Mouse (Mus musculus): ENCODE measurements at regions not wholly inside any gene's neighbourhood (a gene's known extent, or its start where the extent isn't known, plus 50 kb on each side); places are given as distances from the start of the nearest gene placed in this dataset.

GRCm38 (mm10) chr10:44647021-44647420, 118.7 kb upstream of the Prdm1 start:
- DNase-seq (ENCODE audit: low read depth, low spot score) = peak; percentile 6

- DNase-seq (ENCODE audit: low read depth, low spot score) = no peak
Measured at GRCm38 (mm10) chr10:44646615-44647014, 118.3 kb upstream of the Prdm1 start.

GRCm38 (mm10) chr10:44641616-44642015, 113.3 kb upstream of the Prdm1 start:
- no peak for DNase-seq (ENCODE audit: low read depth, low spot score)

- DNase-seq (ENCODE audit: low read depth, low spot score) = no peak
Measured at GRCm38 (mm10) chr10:44640620-44641019, 112.3 kb upstream of the Prdm1 start.

- DNase-seq (ENCODE audit: low read depth, low spot score) = no peak
Measured at GRCm38 (mm10) chr10:44638678-44639077, 110.4 kb upstream of the Prdm1 start.

- no peak for DNase-seq (ENCODE audit: low read depth, low spot score)
Measured at GRCm38 (mm10) chr10:44636786-44637185, 108.5 kb upstream of the Prdm1 start.

GRCm38 (mm10) chr10:44636061-44636460, 107.8 kb upstream of the Prdm1 start:
- DNase-seq (ENCODE audit: low read depth, low spot score) = no peak

- DNase-seq (ENCODE audit: low read depth, low spot score) = no peak
Measured at GRCm38 (mm10) chr10:44631584-44631983, 103.3 kb upstream of the Prdm1 start.

GRCm38 (mm10) chr10:44630485-44630884, 102.2 kb upstream of the Prdm1 start:
- DNase-seq (ENCODE audit: low read depth, low spot score) = no peak

- no peak for DNase-seq (ENCODE audit: low read depth, low spot score)
Measured at GRCm38 (mm10) chr10:44628387-44628786, 100.1 kb upstream of the Prdm1 start.

- DNase-seq (ENCODE audit: low read depth, low spot score) = no peak
Measured at GRCm38 (mm10) chr10:44627431-44627830, 99.1 kb upstream of the Prdm1 start.

- DNase-seq (ENCODE audit: low read depth, low spot score) = no peak
Measured at GRCm38 (mm10) chr10:44625521-44625920, 97.2 kb upstream of the Prdm1 start.

GRCm38 (mm10) chr10:44615586-44615985, 87.3 kb upstream of the Prdm1 start:
- no peak for DNase-seq (ENCODE audit: low read depth, low spot score)

GRCm38 (mm10) chr10:44612571-44612970, 84.3 kb upstream of the Prdm1 start:
- no peak for DNase-seq (ENCODE audit: low read depth, low spot score)

- DNase-seq (ENCODE audit: low read depth, low spot score) = no peak
Measured at GRCm38 (mm10) chr10:44611399-44611798, 83.1 kb upstream of the Prdm1 start.

GRCm38 (mm10) chr10:44609187-44609586, 80.9 kb upstream of the Prdm1 start:
- DNase-seq (ENCODE audit: low read depth, low spot score) = no peak

- no peak for DNase-seq (ENCODE audit: low read depth, low spot score)
Measured at GRCm38 (mm10) chr10:44607334-44607851, 79.1 kb upstream of the Prdm1 start.

- no peak for DNase-seq (ENCODE audit: low read depth, low spot score)
Measured at GRCm38 (mm10) chr10:44604512-44604911, 76.2 kb upstream of the Prdm1 start.

GRCm38 (mm10) chr10:44603461-44603860, 75.2 kb upstream of the Prdm1 start:
- DNase-seq (ENCODE audit: low read depth, low spot score) = no peak

- DNase-seq (ENCODE audit: low read depth, low spot score) = no peak
Measured at GRCm38 (mm10) chr10:44601550-44601949, 73.2 kb upstream of the Prdm1 start.

- DNase-seq (ENCODE audit: low read depth, low spot score) = no peak
Measured at GRCm38 (mm10) chr10:44599964-44600334, 71.6 kb upstream of the Prdm1 start.

GRCm38 (mm10) chr10:44599331-44599963, 71.1 kb upstream of the Prdm1 start:
- DNase-seq (ENCODE audit: low read depth, low spot score) = no peak

- no peak for DNase-seq (ENCODE audit: low read depth, low spot score)
Measured at GRCm38 (mm10) chr10:44598615-44599014, 70.3 kb upstream of the Prdm1 start.

GRCm38 (mm10) chr10:44595932-44596331, 67.6 kb upstream of the Prdm1 start:
- no peak for DNase-seq (ENCODE audit: low read depth, low spot score)
